Mouse (Mus musculus): ENCODE measurements around the gene Scaf4.

DNA sequence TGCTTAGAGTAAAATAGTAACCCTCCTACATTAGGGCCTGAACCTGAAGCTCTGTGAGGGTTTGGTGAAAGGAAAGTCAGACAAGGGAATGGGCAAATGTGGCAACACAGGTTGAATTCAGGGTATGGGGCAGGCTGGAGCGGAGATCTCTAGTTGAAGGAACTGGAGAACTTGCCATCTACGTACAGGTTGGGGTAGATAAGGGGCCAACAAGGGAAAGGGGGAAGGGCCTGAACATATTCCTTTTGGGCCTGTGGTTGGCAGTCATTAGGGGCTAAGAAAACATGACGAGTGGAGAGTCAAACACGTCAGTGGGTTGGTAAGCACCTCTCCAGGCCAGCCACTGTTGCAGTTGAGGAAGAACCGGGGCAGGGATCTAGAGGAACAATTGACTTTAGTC is 104.4 kb downstream of the Scaf4 start:
- TF ChIP-seq POLR2A (IDR thresholded peaks at IDR 0.05; ENCODE audit: low read depth, low read length) (no peak), CTCF (IDR thresholded peaks at IDR 0.05; ENCODE audit: extremely low read depth, insufficient read depth, insufficient read length, insufficient replicate concordance) (no peak)
